Mouse (Mus musculus) frontal cortex, postnatal 10 days (tissue): ENCODE results near the gene Cd247.

ENCODE experiments used
- DNase-seq, 2 experiments: peaks; one replicate each; pipeline ENCODE4 v3.0.0; 2022; ENCODE audit warnings: low spot score in 2 of 2, mixed read lengths in 1 of 2

The Cd247 gene

GRCm38 (mm10) chr1:165775518-165776294, 12.8 kb upstream of the Cd247 start:
- peak in 1 of 2 experiments; percentile 39 for DNase-seq

- DNase-seq = no peak
Measured at GRCm38 (mm10) chr1:165779954-165780585, 8.4 kb upstream of the Cd247 start.

GRCm38 (mm10) chr1:165780586-165781111, 7.8 kb upstream of the Cd247 start:
- DNase-seq = no peak

GRCm38 (mm10) chr1:165781426-165781825, 7.1 kb upstream of the Cd247 start:
- no peak for DNase-seq

GRCm38 (mm10) chr1:165781911-165782310, 6.6 kb upstream of the Cd247 start:
- no peak for DNase-seq

GRCm38 (mm10) chr1:165786296-165786695, 2.2 kb upstream of the Cd247 start:
- DNase-seq = no peak

- DNase-seq = no peak
Measured at GRCm38 (mm10) chr1:165789066-165789660, 682 bp downstream of the Cd247 start.

GRCm38 (mm10) chr1:165789963-165790362, 1.5 kb downstream of the Cd247 start:
- no peak for DNase-seq

- no peak for DNase-seq
Measured at GRCm38 (mm10) chr1:165790461-165791210, 2.2 kb downstream of the Cd247 start.

- DNase-seq = no peak
Measured at GRCm38 (mm10) chr1:165791411-165791810, 2.9 kb downstream of the Cd247 start.

GRCm38 (mm10) chr1:165801709-165802310, 13.3 kb downstream of the Cd247 start:
- no peak for DNase-seq

- DNase-seq = no peak
Measured at GRCm38 (mm10) chr1:165803107-165803506, 14.6 kb downstream of the Cd247 start.

GRCm38 (mm10) chr1:165804133-165804532, 15.7 kb downstream of the Cd247 start:
- no peak for DNase-seq

GRCm38 (mm10) chr1:165810633-165811032, 22.2 kb downstream of the Cd247 start:
- DNase-seq = no peak

GRCm38 (mm10) chr1:165811170-165811569, 22.7 kb downstream of the Cd247 start:
- DNase-seq = no peak

GRCm38 (mm10) chr1:165812775-165813174, 24.3 kb downstream of the Cd247 start:
- DNase-seq = no peak

- no peak for DNase-seq
Measured at GRCm38 (mm10) chr1:165814116-165814515, 25.6 kb downstream of the Cd247 start.

- no peak for DNase-seq
Measured at GRCm38 (mm10) chr1:165814521-165815278, 26.2 kb downstream of the Cd247 start.

- DNase-seq = no peak
Measured at GRCm38 (mm10) chr1:165816391-165816790, 27.9 kb downstream of the Cd247 start.

- no peak for DNase-seq
Measured at GRCm38 (mm10) chr1:165817264-165817663, 28.8 kb downstream of the Cd247 start.
